Mouse (Mus musculus): ENCODE measurements around the gene Atg3. TPM values are rescaled to one million over a fixed set of nuclear protein-coding genes. Genes with fewer than 3 reads are reported as not detected.

The Atg3 gene
- total RNA-seq (2014; rRNA removed) = 15.4 and 20.5 TPM in 2 replicates
- polyA plus RNA-seq (2015; fragmentation: Nextera tagmentation; extraction: Ambion mirVana) = 45.2 and 46.3 TPM in 2 replicates

DNA sequence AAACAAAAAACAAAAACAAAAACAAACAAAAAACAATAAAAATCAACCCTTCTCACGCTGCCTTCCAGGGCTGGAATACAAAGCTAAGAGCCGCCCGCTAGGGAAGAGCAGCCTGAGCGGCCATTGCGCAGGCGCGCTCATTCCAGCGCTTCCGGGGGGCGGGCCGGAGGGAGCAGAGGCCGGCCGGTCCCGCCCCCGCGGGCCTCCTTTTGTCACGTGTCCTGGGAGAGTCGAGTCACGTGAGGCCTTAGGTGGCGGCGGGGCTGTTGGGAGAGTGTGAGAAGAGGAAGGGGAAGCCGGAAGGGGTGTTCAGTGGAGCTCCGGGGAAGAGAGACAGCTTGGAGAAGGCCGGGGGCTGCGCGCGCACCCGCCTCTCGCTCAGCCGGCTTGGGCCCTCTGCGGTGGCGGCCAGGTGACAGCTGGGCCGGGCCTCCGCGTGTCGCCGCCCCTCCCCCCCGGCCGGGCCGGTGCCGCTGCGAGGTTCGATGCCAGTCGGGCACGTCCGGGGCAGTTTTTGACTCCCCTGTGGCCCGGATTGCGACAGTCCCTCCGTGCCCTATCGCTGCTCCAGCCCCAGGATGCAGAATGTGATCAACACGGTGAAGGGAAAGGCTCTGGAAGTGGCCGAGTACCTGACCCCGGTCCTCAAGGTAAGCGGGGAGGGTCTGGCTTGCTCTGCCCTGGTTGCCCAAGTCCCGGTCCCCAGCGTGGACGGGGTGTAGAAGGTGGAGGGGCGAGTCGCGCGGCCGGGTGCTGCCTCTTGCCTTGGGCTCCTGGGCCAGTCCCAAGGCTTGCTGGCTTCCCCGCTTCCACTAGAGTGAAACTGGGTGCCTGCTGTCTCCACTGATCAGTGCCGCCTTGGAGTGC, at the start of gene Atg3, which contains the start of gene Slc35a5:
Gene Atg3 (plus strand): TSS at position 264 of the 867 bp plus-strand sequence.
Gene Slc35a5 (minus strand): TSS at position 185 of the 867 bp plus-strand sequence.
- WGBS = under 1% methylated on average over 57 of the region's 64 CpGs
- no peak; the same call in 1 of the 2 replicates for TF ChIP-seq CTCF (IDR thresholded peaks at IDR 0.05)
- peak; percentile 98 for ATAC-seq (ENCODE audit: low FRiP score)
- H3K27ac ChIP-seq (ENCODE audit: low read depth, low read length) = peak within 1 kb of the TSS; percentile 93
- H3K9ac ChIP-seq (replicated peaks; ENCODE audit: low read length, poor library complexity, severe bottlenecking) = peak within 1 kb of the TSS; percentile 93
- no peaks in the 10 kb centered on the region for H3K27me3 ChIP-seq (ENCODE audit: insufficient read depth, low read length)
- peak; percentile 99 for DNase-seq (ENCODE audit: low spot score)
- no peaks in the 10 kb centered on the region for H3K9me3 ChIP-seq (ENCODE audit: low read length)
- H3K4me2 ChIP-seq (ENCODE audit: low read depth, low read length, poor library complexity, severe bottlenecking) = peak within 1 kb of the TSS; percentile 78
- peak within 1 kb of the TSS; percentile 95 for H3K4me3 ChIP-seq (ENCODE audit: low read depth, low read length)
- H3K4me1 ChIP-seq (ENCODE audit: insufficient read depth, low read length) = peaks cover 8% of the 10 kb centered on the region; the same call in 1 of the 2 replicates
- H3K36me3 ChIP-seq (ENCODE audit: insufficient read depth, low read length) = peaks cover 6% of the 10 kb centered on the region; the same call in 1 of the 2 replicates

GRCm38 (mm10) chr16:45110498-45110897, 48.1 kb upstream of the Atg3 start:
- H3K36me3 ChIP-seq (ENCODE audit: insufficient read depth, low read length) = no peaks in the 10 kb centered on the region
- ATAC-seq (ENCODE audit: low FRiP score) = no peak
- H3K9ac ChIP-seq (replicated peaks; ENCODE audit: low read length, poor library complexity, severe bottlenecking) = no peak overlapping the region
- no peaks in the 10 kb centered on the region for H3K4me1 ChIP-seq (ENCODE audit: insufficient read depth, low read length)
- no peak overlapping the region for H3K4me2 ChIP-seq (ENCODE audit: low read depth, low read length, poor library complexity, severe bottlenecking)
- H3K9me3 ChIP-seq (ENCODE audit: low read length) = no peaks in the 10 kb centered on the region
- DNase-seq (ENCODE audit: low spot score) = no peak
- H3K4me3 ChIP-seq (ENCODE audit: low read depth, low read length) = no peak overlapping the region
- 74% methylated on average over 4 of the region's 4 CpGs for WGBS
- no peaks in the 10 kb centered on the region for H3K27me3 ChIP-seq (ENCODE audit: insufficient read depth, low read length)
- TF ChIP-seq CTCF (IDR thresholded peaks at IDR 0.05) = no peak
- no peak overlapping the region for H3K27ac ChIP-seq (ENCODE audit: low read depth, low read length)

GRCm38 (mm10) chr16:45117200-45117599, 41.4 kb upstream of the Atg3 start:
- Histone ChIP-seq H3K27ac (ENCODE audit: low read depth, low read length) (no peak overlapping the region), H3K9ac (replicated peaks; ENCODE audit: low read length, poor library complexity, severe bottlenecking) (no peak overlapping the region), H3K9me3 (ENCODE audit: low read length) (no peaks in the 10 kb centered on the region), H3K27me3 (ENCODE audit: insufficient read depth, low read length) (no peaks in the 10 kb centered on the region), H3K4me3 (ENCODE audit: low read depth, low read length) (no peak overlapping the region), H3K4me2 (ENCODE audit: low read depth, low read length, poor library complexity, severe bottlenecking) (no peak overlapping the region), H3K4me1 (ENCODE audit: insufficient read depth, low read length) (no peaks in the 10 kb centered on the region), H3K36me3 (ENCODE audit: insufficient read depth, low read length) (no peaks in the 10 kb centered on the region)
- ATAC-seq (ENCODE audit: low FRiP score) (no peak), DNase-seq (ENCODE audit: low spot score) (no peak)
- TF ChIP-seq CTCF (IDR thresholded peaks at IDR 0.05) = no peak
- 91% methylated on average over 3 of the region's 3 CpGs for WGBS

GRCm38 (mm10) chr16:45118760-45119159, 39.8 kb upstream of the Atg3 start:
- DNase-seq (ENCODE audit: low spot score) (no peak), ATAC-seq (ENCODE audit: low FRiP score) (no peak)
- 86% methylated on average over 3 of the region's 3 CpGs for WGBS
- H3K4me3 ChIP-seq (ENCODE audit: low read depth, low read length) = no peak overlapping the region
- H3K4me1 ChIP-seq (ENCODE audit: insufficient read depth, low read length) = no peaks in the 10 kb centered on the region
- H3K4me2 ChIP-seq (ENCODE audit: low read depth, low read length, poor library complexity, severe bottlenecking) = no peak overlapping the region
- no peak for TF ChIP-seq CTCF (IDR thresholded peaks at IDR 0.05)
- no peak overlapping the region for H3K9ac ChIP-seq (replicated peaks; ENCODE audit: low read length, poor library complexity, severe bottlenecking)
- H3K27ac ChIP-seq (ENCODE audit: low read depth, low read length) = no peak overlapping the region
- H3K36me3 ChIP-seq (ENCODE audit: insufficient read depth, low read length) = no peaks in the 10 kb centered on the region
- no peaks in the 10 kb centered on the region for H3K9me3 ChIP-seq (ENCODE audit: low read length)
- no peaks in the 10 kb centered on the region for H3K27me3 ChIP-seq (ENCODE audit: insufficient read depth, low read length)

DNA sequence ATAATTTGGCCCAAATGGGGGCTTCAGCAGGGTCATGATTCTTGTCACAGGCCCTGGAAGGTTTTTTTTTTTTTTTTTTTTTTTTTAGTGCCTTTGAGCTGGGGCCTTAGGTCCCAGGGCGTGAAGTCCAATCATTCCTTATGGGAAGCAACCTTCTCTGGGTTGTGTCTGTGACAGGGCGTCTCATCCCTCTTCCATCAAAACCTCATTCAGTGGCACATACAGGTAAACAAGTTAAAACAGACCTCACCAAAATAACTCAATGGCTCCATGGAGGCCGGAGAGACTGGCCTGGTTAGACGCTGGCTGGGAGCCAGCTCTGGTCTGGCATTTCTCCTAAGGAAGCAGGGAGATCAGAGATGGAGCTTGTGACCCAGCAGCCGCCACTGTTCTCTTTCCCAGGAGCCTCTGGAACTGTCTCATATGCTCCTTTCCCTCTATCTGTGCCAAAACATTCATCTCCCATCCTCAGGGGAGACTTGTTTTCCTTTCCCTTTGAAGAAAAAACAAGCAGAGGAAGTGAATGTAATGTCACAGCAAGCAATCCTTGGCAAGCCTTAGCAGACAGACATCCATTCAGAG, 37.6 kb upstream of the Atg3 start:
- H3K4me3 ChIP-seq (ENCODE audit: low read depth, low read length) = no peak overlapping the region
- DNase-seq (ENCODE audit: low spot score) = peak; percentile 56
- H3K4me2 ChIP-seq (ENCODE audit: low read depth, low read length, poor library complexity, severe bottlenecking) = no peak overlapping the region
- H3K9me3 ChIP-seq (ENCODE audit: low read length) = no peaks in the 10 kb centered on the region
- 79% methylated on average over 5 of the region's 5 CpGs for WGBS
- no peak overlapping the region for H3K27ac ChIP-seq (ENCODE audit: low read depth, low read length)
- TF ChIP-seq CTCF (IDR thresholded peaks at IDR 0.05) = no peak
- no peaks in the 10 kb centered on the region for H3K27me3 ChIP-seq (ENCODE audit: insufficient read depth, low read length)
- H3K36me3 ChIP-seq (ENCODE audit: insufficient read depth, low read length) = no peaks in the 10 kb centered on the region
- no peak for ATAC-seq (ENCODE audit: low FRiP score)
- no peak overlapping the region for H3K9ac ChIP-seq (replicated peaks; ENCODE audit: low read length, poor library complexity, severe bottlenecking)
- H3K4me1 ChIP-seq (ENCODE audit: insufficient read depth, low read length) = no peaks in the 10 kb centered on the region

GRCm38 (mm10) chr16:45122571-45122970, 36.0 kb upstream of the Atg3 start:
- Histone ChIP-seq H3K27ac (ENCODE audit: low read depth, low read length) (no peak overlapping the region), H3K36me3 (ENCODE audit: insufficient read depth, low read length) (no peaks in the 10 kb centered on the region), H3K27me3 (ENCODE audit: insufficient read depth, low read length) (no peaks in the 10 kb centered on the region), H3K9me3 (ENCODE audit: low read length) (no peaks in the 10 kb centered on the region), H3K4me2 (ENCODE audit: low read depth, low read length, poor library complexity, severe bottlenecking) (no peak overlapping the region), H3K4me3 (ENCODE audit: low read depth, low read length) (no peak overlapping the region), H3K4me1 (ENCODE audit: insufficient read depth, low read length) (no peaks in the 10 kb centered on the region), H3K9ac (replicated peaks; ENCODE audit: low read length, poor library complexity, severe bottlenecking) (no peak overlapping the region)
- TF ChIP-seq CTCF (IDR thresholded peaks at IDR 0.05) = peak; percentile 65
- 68% methylated on average over 5 of the region's 5 CpGs for WGBS
- peak; percentile 26 for DNase-seq (ENCODE audit: low spot score)
- no peak for ATAC-seq (ENCODE audit: low FRiP score)
